Mouse (Mus musculus): Measurements from ENCODE around the gene Dtd1. TPM values are rescaled to one million over a fixed set of nuclear protein-coding genes. Genes with fewer than 3 reads are reported as not detected.

Dtd1 gene
- polyA plus RNA-seq, 1 experiment from 2014 or later, result 29.9 TPM

DNA sequence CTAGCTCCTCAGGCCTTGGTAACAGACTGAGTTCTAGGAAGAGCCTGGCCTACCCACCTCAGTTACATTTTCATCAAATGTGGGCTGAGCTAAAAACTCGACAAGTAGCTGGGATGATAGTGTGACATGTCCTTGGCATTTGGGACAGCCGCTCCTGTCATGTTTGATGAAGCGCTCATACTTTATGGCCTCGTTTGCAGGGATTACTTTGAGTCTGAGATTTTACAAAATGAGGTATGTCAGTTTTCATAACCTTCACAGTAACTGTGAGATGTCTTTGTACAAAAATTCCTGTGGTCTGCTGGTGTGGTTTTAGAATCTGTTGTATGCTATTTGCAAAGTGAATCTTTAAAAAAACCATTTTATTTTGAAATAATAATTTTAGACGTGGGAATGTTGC, 72.7 kb downstream of the Dtd1 start:
- WGBS, result 78% methylated on average over 5 of the region's 5 CpGs
- no peak overlapping the region for H3K4me2 ChIP-seq (ENCODE audit: low read length)
- H3K9ac ChIP-seq (ENCODE audit: low read length), result no peak overlapping the region
- peaks cover 9 to 14% of the 10 kb centered on the region in 2 experiments; a peak in 2 of 4 replicates for H3K4me1 ChIP-seq (ENCODE audit: control insufficient read depth in 2 of 2, insufficient read depth in 2 of 2, low read length in 2 of 2)
- no peaks in the 10 kb centered on the region for H3K27me3 ChIP-seq (ENCODE audit: control insufficient read depth, insufficient read depth, low read length)
- no peak for ATAC-seq (ENCODE audit: insufficient number of reproducible peaks, insufficient read depth, low FRiP score, low read depth)
- H3K36me3 ChIP-seq (ENCODE audit: control insufficient read depth, insufficient read depth, low read length), result no peaks in the 10 kb centered on the region
- H3K9me3 ChIP-seq (ENCODE audit: control insufficient read depth, low read length), result no peaks in the 10 kb centered on the region
- no peak overlapping the region for H3K27ac ChIP-seq (replicated peaks in 1 of 2; ENCODE audit: control insufficient read depth in 1 of 2, insufficient read depth in 1 of 2, low read depth in 2 of 2, low read length in 2 of 2)
- no peak overlapping the region for H3K4me3 ChIP-seq (ENCODE audit: control insufficient read depth in 1 of 2, insufficient read depth in 1 of 2, low read depth in 1 of 2, low read length in 2 of 2)

GRCm38 (mm10) chr2:144676546-144677228, 77.0 kb downstream of the Dtd1 start:
- H3K9me3 ChIP-seq (ENCODE audit: control insufficient read depth, low read length), result no peaks in the 10 kb centered on the region
- H3K4me2 ChIP-seq (ENCODE audit: low read length), result peak overlapping the region; percentile 52
- H3K27me3 ChIP-seq (ENCODE audit: control insufficient read depth, insufficient read depth, low read length), result no peaks in the 10 kb centered on the region
- peak overlapping the region; percentile 12; the same call in 1 of the 2 replicates for H3K9ac ChIP-seq (ENCODE audit: low read length)
- no peak overlapping the region for H3K4me3 ChIP-seq (ENCODE audit: control insufficient read depth in 1 of 2, insufficient read depth in 1 of 2, low read depth in 1 of 2, low read length in 2 of 2)
- H3K4me1 ChIP-seq (ENCODE audit: control insufficient read depth in 2 of 2, insufficient read depth in 2 of 2, low read length in 2 of 2), result peaks cover 13 to 15% of the 10 kb centered on the region in 2 experiments; a peak in 2 of 4 replicates
- peak overlapping the region in 1 of 2 experiments; percentile 46; a peak in 2 of 4 replicates for H3K27ac ChIP-seq (replicated peaks in 1 of 2; ENCODE audit: control insufficient read depth in 1 of 2, insufficient read depth in 1 of 2, low read depth in 2 of 2, low read length in 2 of 2)
- 26% methylated on average over 13 of the region's 13 CpGs for WGBS
- ATAC-seq (ENCODE audit: insufficient number of reproducible peaks, insufficient read depth, low FRiP score, low read depth), result peak; percentile 44
- no peaks in the 10 kb centered on the region for H3K36me3 ChIP-seq (ENCODE audit: control insufficient read depth, insufficient read depth, low read length)

GRCm38 (mm10) chr2:144677229-144677571, 77.5 kb downstream of the Dtd1 start:
- H3K27ac ChIP-seq (replicated peaks in 1 of 2; ENCODE audit: control insufficient read depth in 1 of 2, insufficient read depth in 1 of 2, low read depth in 2 of 2, low read length in 2 of 2), result 0 out of 4 replicates have a peak overlapping the region, but pooled peaks of 1 of the 2 experiments have one; percentile 46

GRCm38 (mm10) chr2:144678779-144679178, 79.1 kb downstream of the Dtd1 start:
- Histone ChIP-seq H3K4me2 (ENCODE audit: low read length) (no peak overlapping the region), H3K9me3 (ENCODE audit: control insufficient read depth, low read length) (no peaks in the 10 kb centered on the region), H3K27ac (replicated peaks in 1 of 2; ENCODE audit: control insufficient read depth in 1 of 2, insufficient read depth in 1 of 2, low read depth in 2 of 2, low read length in 2 of 2) (no peak overlapping the region), H3K4me3 (ENCODE audit: control insufficient read depth in 1 of 2, insufficient read depth in 1 of 2, low read depth in 1 of 2, low read length in 2 of 2) (no peak overlapping the region), H3K9ac (ENCODE audit: low read length) (no peak overlapping the region), H3K36me3 (ENCODE audit: control insufficient read depth, insufficient read depth, low read length) (no peaks in the 10 kb centered on the region), H3K27me3 (ENCODE audit: control insufficient read depth, insufficient read depth, low read length) (no peaks in the 10 kb centered on the region), H3K4me1 (ENCODE audit: control insufficient read depth in 2 of 2, insufficient read depth in 2 of 2, low read length in 2 of 2) (peaks cover 13 to 15% of the 10 kb centered on the region in 2 experiments; a peak in 2 of 4 replicates)
- ATAC-seq (ENCODE audit: insufficient number of reproducible peaks, insufficient read depth, low FRiP score, low read depth), result no peak
- WGBS, result 91% methylated on average over 6 of the region's 6 CpGs

More at GRCm38 (mm10) chr2:144677229-144677571, 77.5 kb downstream of the Dtd1 start:
- Histone ChIP-seq H3K36me3 (ENCODE audit: control insufficient read depth, insufficient read depth, low read length) (no peaks in the 10 kb centered on the region), H3K4me3 (ENCODE audit: control insufficient read depth in 1 of 2, insufficient read depth in 1 of 2, low read depth in 1 of 2, low read length in 2 of 2) (no peak overlapping the region), H3K4me2 (ENCODE audit: low read length) (no peak overlapping the region), H3K9me3 (ENCODE audit: control insufficient read depth, low read length) (no peaks in the 10 kb centered on the region), H3K9ac (ENCODE audit: low read length) (no peak overlapping the region), H3K4me1 (ENCODE audit: control insufficient read depth in 2 of 2, insufficient read depth in 2 of 2, low read length in 2 of 2) (peaks cover 13 to 15% of the 10 kb centered on the region in 2 experiments; a peak in 2 of 4 replicates), H3K27me3 (ENCODE audit: control insufficient read depth, insufficient read depth, low read length) (no peaks in the 10 kb centered on the region)
- 0 out of 2 replicates have a peak, but pooled peaks have one; percentile 15 for ATAC-seq (ENCODE audit: insufficient number of reproducible peaks, insufficient read depth, low FRiP score, low read depth)
- WGBS, result 48% methylated on average over 2 of the region's 2 CpGs

DNA sequence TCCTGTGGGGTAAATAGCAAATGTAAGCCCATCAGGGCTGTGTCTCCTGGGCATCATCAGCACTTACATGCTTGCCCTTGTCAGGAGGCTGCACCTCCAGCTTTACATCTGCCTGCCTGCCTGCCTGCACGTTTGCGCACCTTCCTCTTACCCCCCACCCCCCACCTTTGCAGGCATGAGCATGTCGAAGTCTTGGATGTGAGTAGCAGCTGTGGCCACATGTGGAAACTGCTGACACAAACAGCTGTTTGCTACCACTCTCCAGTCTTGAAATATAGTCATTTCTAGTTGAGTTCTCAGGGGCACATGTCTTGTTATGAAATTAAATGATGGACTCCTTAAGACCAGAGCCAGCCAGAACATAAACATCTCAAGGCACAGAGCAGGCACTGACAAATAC, 79.7 kb downstream of the Dtd1 start:
- Histone ChIP-seq H3K9me3 (ENCODE audit: control insufficient read depth, low read length) (no peaks in the 10 kb centered on the region), H3K27me3 (ENCODE audit: control insufficient read depth, insufficient read depth, low read length) (no peaks in the 10 kb centered on the region), H3K36me3 (ENCODE audit: control insufficient read depth, insufficient read depth, low read length) (no peaks in the 10 kb centered on the region), H3K4me1 (ENCODE audit: control insufficient read depth in 2 of 2, insufficient read depth in 2 of 2, low read length in 2 of 2) (peaks cover 13 to 15% of the 10 kb centered on the region in 2 experiments; a peak in 2 of 4 replicates), H3K4me3 (ENCODE audit: control insufficient read depth in 1 of 2, insufficient read depth in 1 of 2, low read depth in 1 of 2, low read length in 2 of 2) (no peak overlapping the region), H3K4me2 (ENCODE audit: low read length) (no peak overlapping the region), H3K27ac (replicated peaks in 1 of 2; ENCODE audit: control insufficient read depth in 1 of 2, insufficient read depth in 1 of 2, low read depth in 2 of 2, low read length in 2 of 2) (no peak overlapping the region), H3K9ac (ENCODE audit: low read length) (no peak overlapping the region)
- WGBS, result 65% methylated on average over 3 of the region's 3 CpGs
- no peak for ATAC-seq (ENCODE audit: insufficient number of reproducible peaks, insufficient read depth, low FRiP score, low read depth)

DNA sequence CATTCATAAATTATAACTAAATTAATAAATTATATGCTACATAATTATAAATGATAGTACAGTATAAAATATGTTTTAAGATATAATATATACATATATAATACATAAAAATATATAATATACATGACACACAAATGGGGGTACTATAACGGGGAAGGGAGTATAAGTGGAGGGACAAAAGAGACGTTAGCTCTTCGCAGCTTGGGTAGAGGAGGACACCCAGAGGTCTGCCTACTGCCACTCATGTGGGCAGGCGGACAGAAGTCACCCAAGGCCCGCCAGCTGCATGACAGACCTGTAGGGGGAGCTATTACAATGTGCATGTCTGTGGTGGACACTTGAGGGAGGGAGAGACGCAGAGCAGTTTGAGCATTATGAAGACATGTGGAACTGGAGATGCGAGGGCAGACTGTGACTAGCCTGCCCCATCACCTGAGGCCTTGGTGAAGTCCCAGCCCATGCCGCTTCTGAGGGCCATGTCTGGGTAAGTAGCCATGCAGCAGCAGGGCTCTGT, 92.6 kb downstream of the Dtd1 start:
- no peaks in the 10 kb centered on the region for H3K27me3 ChIP-seq (ENCODE audit: control insufficient read depth, insufficient read depth, low read length)
- H3K4me3 ChIP-seq (ENCODE audit: control insufficient read depth in 1 of 2, insufficient read depth in 1 of 2, low read depth in 1 of 2, low read length in 2 of 2), result no peak overlapping the region
- WGBS, result 80% methylated on average over 8 of the region's 8 CpGs
- no peaks in the 10 kb centered on the region for H3K4me1 ChIP-seq (ENCODE audit: control insufficient read depth in 2 of 2, insufficient read depth in 2 of 2, low read length in 2 of 2)
- no peak overlapping the region for H3K4me2 ChIP-seq (ENCODE audit: low read length)
- H3K27ac ChIP-seq (replicated peaks in 1 of 2; ENCODE audit: control insufficient read depth in 1 of 2, insufficient read depth in 1 of 2, low read depth in 2 of 2, low read length in 2 of 2), result no peak overlapping the region
- no peaks in the 10 kb centered on the region for H3K9me3 ChIP-seq (ENCODE audit: control insufficient read depth, low read length)
- H3K36me3 ChIP-seq (ENCODE audit: control insufficient read depth, insufficient read depth, low read length), result no peaks in the 10 kb centered on the region
- no peak for ATAC-seq (ENCODE audit: insufficient number of reproducible peaks, insufficient read depth, low FRiP score, low read depth)
- H3K9ac ChIP-seq (ENCODE audit: low read length), result no peak overlapping the region

- WGBS, result 89% methylated on average over 2 of the region's 2 CpGs
- no peak for ATAC-seq (ENCODE audit: insufficient number of reproducible peaks, insufficient read depth, low FRiP score, low read depth)
- Histone ChIP-seq H3K27ac (replicated peaks in 1 of 2; ENCODE audit: control insufficient read depth in 1 of 2, insufficient read depth in 1 of 2, low read depth in 2 of 2, low read length in 2 of 2) (no peak overlapping the region), H3K27me3 (ENCODE audit: control insufficient read depth, insufficient read depth, low read length) (no peaks in the 10 kb centered on the region), H3K36me3 (ENCODE audit: control insufficient read depth, insufficient read depth, low read length) (no peaks in the 10 kb centered on the region), H3K9me3 (ENCODE audit: control insufficient read depth, low read length) (no peaks in the 10 kb centered on the region), H3K4me1 (ENCODE audit: control insufficient read depth in 2 of 2, insufficient read depth in 2 of 2, low read length in 2 of 2) (no peaks in the 10 kb centered on the region), H3K4me3 (ENCODE audit: control insufficient read depth in 1 of 2, insufficient read depth in 1 of 2, low read depth in 1 of 2, low read length in 2 of 2) (no peak overlapping the region), H3K4me2 (ENCODE audit: low read length) (no peak overlapping the region), H3K9ac (ENCODE audit: low read length) (no peak overlapping the region)
These were observed 93.1 kb downstream of the Dtd1 start for GRCm38 (mm10) chr2:144692777-144693176.
